Mouse (Mus musculus) lung, postnatal 0 days (tissue): ENCODE data around the gene Tmem210. TPM values are rescaled to one million over a fixed set of nuclear protein-coding genes. Genes with fewer than 3 reads are reported as not detected.
A peak's percentile ranks its signal among the peaks of the same experiment; 100 is the strongest.

Source experiments
- ATAC-seq: fragments of 200-750 bp; cut with Nextera tagmentation; 2 replicates; pipeline ENCODE4 v1.8.0; 2017; ENCODE audit warnings: moderate library complexity
- DNase-seq: peaks from one replicate; pipeline ENCODE4 v3.0.0-alpha.2; 2016; ENCODE audit warnings: low spot score
- H3K27ac ChIP-seq: fragments of 300-500 bp; sonication (generic); 2 replicates; pipeline ENCODE4 v1.5.1; 2014; ENCODE audit warnings: antibody characterized with exemption, mild to moderate bottlenecking, low read length, mixed read lengths
- H3K27me3 ChIP-seq: fragments of 300-500 bp; sonication (generic); replicated peaks from 2 replicates; pipeline ENCODE4 v1.6.1; 2014; ENCODE audit warnings: low read length, mixed read lengths; ENCODE audit not compliant: insufficient read depth
- H3K36me3 ChIP-seq: fragments of 300-500 bp; sonication (generic); 2 replicates; pipeline ENCODE4 v1.6.1; 2014; ENCODE audit warnings: low read length, mixed read lengths; ENCODE audit not compliant: insufficient read depth
- H3K4me1 ChIP-seq: fragments of 300-500 bp; sonication (generic); 2 replicates; pipeline ENCODE4 v1.6.1; 2014; ENCODE audit warnings: antibody characterized with exemption, low read depth, low read length, mixed read lengths; ENCODE audit not compliant: insufficient read depth
- H3K4me2 ChIP-seq: fragments of 300-500 bp; sonication (generic); replicated peaks from 2 replicates; pipeline ENCODE4 v1.6.1; 2014; ENCODE audit warnings: low read depth, mild to moderate bottlenecking, low read length, moderate library complexity, mixed read lengths
- H3K4me3 ChIP-seq: fragments of 300-500 bp; sonication (generic); 2 replicates; pipeline ENCODE4 v1.5.1; 2014; ENCODE audit warnings: low read depth, low read length
- H3K9ac ChIP-seq: fragments of 300-500 bp; sonication (generic); replicated peaks from 2 replicates; pipeline ENCODE4 v1.6.1; 2014; ENCODE audit warnings: low read depth, mild to moderate bottlenecking
- H3K9me3 ChIP-seq: fragments of 300-500 bp; sonication (generic); 2 replicates; pipeline ENCODE4 v1.6.1; 2016; ENCODE audit warnings: low read length, mixed read lengths
- CTCF ChIP-seq: IDR thresholded peaks from 2 replicates; pipeline ENCODE4 v1.5.1; 2016; ENCODE audit warnings: antibody characterized with exemption, mild to moderate bottlenecking
- EP300 ChIP-seq: IDR thresholded peaks from 2 replicates; pipeline ENCODE4 v1.6.1; 2016; ENCODE audit warnings: antibody characterized with exemption, mild to moderate bottlenecking, control low read depth
- WGBS: fragments of 180-500 bp; shearing (Covaris S2); extraction: QIAGEN DNeasy Blood & Tissue Kit; methylation state at CpG from one replicate; pipeline ENCODE4 v1.1.7; 2014; 5-methylcytosine and 5-hydroxymethylcytosine counted together
- polyA plus RNA-seq: library from polyadenylated mRNA; unstranded; fragments of >200 nt; fragmentation: Nextera tagmentation; extraction: Ambion mirVana; gene quantifications from 2 replicates; pipeline ENCODE4 v1.2.1, GENCODE M21; 2015

The Tmem210 gene
- polyA plus RNA-seq, 1 experiment from 2014 or later: not detected

DNA sequence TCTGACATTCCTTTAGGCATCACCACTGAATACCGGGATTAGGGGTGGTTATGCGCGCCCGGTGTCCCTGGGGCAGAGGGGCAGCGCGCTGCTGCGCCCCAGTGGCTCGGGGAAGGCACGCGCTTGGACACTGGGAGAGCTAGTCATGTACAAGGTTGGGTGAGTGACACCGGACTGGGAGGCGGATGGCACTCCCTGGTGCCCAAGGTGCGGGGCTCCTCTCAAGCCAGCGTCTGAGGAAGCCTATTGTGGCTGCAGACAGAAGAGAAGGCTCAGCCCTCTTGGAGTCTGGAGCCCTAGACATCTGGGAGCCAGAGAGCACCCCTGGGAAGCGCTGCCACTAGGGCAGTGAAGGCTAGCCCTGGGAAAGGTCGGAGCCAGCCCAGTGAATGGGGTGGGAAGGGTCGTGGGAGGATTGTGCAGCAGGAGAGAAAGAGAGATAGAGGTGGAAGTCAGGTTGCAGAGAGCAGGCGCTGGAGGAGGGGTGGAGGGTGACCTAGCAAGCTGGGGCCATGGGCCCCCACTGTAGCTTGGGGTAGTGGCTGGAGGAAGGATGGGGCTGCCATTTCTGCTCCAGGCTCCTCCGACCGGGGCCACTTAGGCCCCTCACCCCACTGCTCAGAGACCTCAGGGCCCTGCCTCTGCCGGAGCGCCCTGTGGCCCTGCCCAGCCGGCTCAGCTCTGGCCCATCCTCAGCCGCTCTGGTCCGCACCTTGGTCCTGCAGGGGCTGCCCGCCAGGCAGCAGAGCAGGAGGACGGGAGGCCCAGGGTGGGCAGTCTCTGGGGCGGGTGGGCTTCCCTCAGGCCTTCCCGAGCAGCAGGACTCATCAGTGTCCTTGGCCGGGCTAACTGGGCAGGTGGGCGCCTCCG, 3.5 kb downstream of the Tmem210 start:
- Histone ChIP-seq H3K4me3 (peak overlapping the region; percentile 38), H3K4me1 (peaks cover 19% of the 10 kb centered on the region), H3K27me3 (peaks cover 40% of the 10 kb centered on the region), H3K27ac (no peak overlapping the region), H3K9me3 (no peaks in the 10 kb centered on the region), H3K4me2 (peak overlapping the region; percentile 62), H3K9ac (no peak overlapping the region), H3K36me3 (no peaks in the 10 kb centered on the region)
- 10% methylated on average over 28 of the region's 32 CpGs for WGBS
- ATAC-seq (no peak), DNase-seq (no peak)
- TF ChIP-seq EP300: no peak
- TF ChIP-seq CTCF: no peak

DNA sequence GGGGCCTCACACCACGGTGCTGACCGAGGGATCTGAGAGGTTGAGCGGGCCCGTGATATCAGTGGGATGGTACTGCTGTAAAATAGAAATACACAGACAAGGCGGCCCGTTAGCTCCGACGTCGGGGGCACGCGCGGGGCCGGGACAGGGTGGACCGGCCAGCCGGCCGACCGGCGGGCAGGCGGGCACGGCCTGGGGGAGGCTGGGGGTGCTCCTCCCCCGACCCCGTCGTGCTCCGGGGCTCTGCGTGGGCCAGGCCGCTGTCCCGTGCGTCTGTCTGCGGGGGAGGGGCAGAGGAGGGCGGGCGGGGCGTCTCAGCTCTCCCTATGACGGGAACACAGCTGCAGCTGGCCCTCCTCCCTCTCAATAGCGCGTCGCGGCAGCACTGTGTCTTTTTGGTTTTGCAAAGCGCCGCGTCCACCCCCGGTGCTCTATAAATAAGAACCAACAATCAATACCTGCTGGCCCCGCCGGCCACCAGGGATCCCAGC, 4.2 kb downstream of the Tmem210 start:
- peak; percentile 43 for ATAC-seq
- no peak overlapping the region for H3K9ac ChIP-seq

DNA sequence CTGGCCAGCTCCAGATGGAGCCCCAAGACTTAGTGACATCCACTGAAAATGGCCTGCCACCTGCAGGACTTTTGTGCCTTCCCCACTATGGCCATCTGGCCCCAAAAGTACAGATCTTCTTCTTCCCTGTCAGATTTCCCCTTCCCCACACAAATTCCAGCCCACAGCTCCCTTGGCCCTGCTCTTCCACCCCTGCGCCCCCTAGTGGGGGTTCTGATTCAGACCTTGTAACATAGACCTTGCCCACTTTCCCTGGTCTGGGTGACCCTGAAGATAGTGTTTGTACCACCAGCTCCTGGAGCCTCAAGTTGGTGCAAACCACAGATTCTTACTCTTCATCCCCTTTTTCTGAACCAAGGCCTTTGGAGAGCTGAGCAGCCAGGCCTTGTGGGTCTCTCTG, 4.9 kb downstream of the Tmem210 start:
- Histone ChIP-seq H3K36me3 (no peaks in the 10 kb centered on the region), H3K9me3 (no peaks in the 10 kb centered on the region), H3K4me1 (peaks cover 10% of the 10 kb centered on the region), H3K9ac (no peak overlapping the region), H3K4me3 (no peak overlapping the region; the same call in 1 of the 2 replicates), H3K27ac (no peak overlapping the region), H3K27me3 (peaks cover 40% of the 10 kb centered on the region), H3K4me2 (peak overlapping the region; percentile 62)
- 0% methylated on average over 1 of the region's 1 CpGs for WGBS
- ATAC-seq (peak; percentile 55), DNase-seq (peak; percentile 78)
- TF ChIP-seq EP300 (no peak), CTCF (peak; percentile 93)

More for the DNA sequence above, 4.2 kb downstream of the Tmem210 start:
- Histone ChIP-seq H3K36me3 (no peaks in the 10 kb centered on the region), H3K27ac (no peak overlapping the region), H3K4me1 (peaks cover 14% of the 10 kb centered on the region), H3K4me2 (peak overlapping the region; percentile 62), H3K9me3 (no peaks in the 10 kb centered on the region), H3K27me3 (peaks cover 40% of the 10 kb centered on the region), H3K4me3 (peak overlapping the region; percentile 38)
- WGBS: 1% methylated on average over 31 of the region's 43 CpGs
- DNase-seq: peak; percentile 57
- TF ChIP-seq CTCF: no peak
- TF ChIP-seq EP300: no peak

DNA sequence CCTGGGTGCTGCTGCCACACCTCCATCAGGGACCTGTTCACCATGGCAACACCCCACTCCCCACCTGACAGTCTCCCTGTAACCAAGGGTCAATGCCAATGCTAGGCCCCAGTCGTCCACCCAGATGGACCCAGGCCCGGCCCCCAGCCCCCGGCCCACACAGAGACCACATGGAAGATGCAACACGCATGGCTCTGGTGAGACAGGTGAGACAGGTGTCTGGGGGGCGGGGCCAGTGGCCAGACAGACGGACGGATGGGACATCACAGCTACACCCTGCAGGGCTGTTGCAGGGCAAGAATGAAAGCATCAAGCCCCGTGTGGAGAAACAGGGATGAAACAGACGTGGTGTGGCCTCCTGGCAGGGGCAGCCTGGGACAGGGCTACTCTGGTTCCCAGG, 5.8 kb downstream of the Tmem210 start:
- WGBS: 67% methylated on average over 9 of the region's 9 CpGs
- Histone ChIP-seq H3K27me3 (peaks cover 39% of the 10 kb centered on the region), H3K9ac (no peak overlapping the region), H3K36me3 (no peaks in the 10 kb centered on the region), H3K9me3 (no peaks in the 10 kb centered on the region), H3K27ac (no peak overlapping the region), H3K4me1 (peaks cover 10% of the 10 kb centered on the region), H3K4me2 (no peak overlapping the region), H3K4me3 (no peak overlapping the region)
- DNase-seq: no peak
- no peak for ATAC-seq
- TF ChIP-seq EP300 (no peak), CTCF (no peak)

DNA sequence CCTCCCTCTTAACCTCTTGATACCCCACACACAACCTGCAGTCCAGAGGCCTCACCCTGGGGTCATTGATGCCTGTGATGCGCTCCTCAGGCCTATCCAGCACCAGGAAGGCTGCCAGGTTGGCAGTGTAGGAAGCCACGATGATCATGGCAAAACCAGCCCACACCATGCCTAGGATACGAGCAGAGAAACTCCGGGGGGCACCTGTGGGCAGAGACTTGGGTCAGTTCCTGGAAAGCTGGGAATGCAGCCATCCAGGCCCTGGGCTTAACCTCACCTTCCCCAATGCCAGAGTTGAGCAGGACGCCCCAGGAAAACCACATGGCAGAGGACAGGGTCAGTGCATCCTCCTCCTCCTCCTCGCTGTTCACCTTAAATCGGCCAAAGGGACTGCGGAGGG, 9.1 kb downstream of the Tmem210 start:
- no peaks in the 10 kb centered on the region for H3K9me3 ChIP-seq
- no peak overlapping the region for H3K9ac ChIP-seq
- no peak for DNase-seq
- peaks cover 5% of the 10 kb centered on the region for H3K4me1 ChIP-seq
- H3K4me2 ChIP-seq: no peak overlapping the region
- no peak overlapping the region for H3K27ac ChIP-seq
- no peak overlapping the region for H3K4me3 ChIP-seq
- TF ChIP-seq CTCF (no peak), EP300 (no peak)
- H3K27me3 ChIP-seq: peaks cover 6% of the 10 kb centered on the region; the same call in 1 of the 2 replicates
- no peaks in the 10 kb centered on the region for H3K36me3 ChIP-seq
- WGBS: 78% methylated on average over 8 of the region's 8 CpGs
- no peak for ATAC-seq

DNA sequence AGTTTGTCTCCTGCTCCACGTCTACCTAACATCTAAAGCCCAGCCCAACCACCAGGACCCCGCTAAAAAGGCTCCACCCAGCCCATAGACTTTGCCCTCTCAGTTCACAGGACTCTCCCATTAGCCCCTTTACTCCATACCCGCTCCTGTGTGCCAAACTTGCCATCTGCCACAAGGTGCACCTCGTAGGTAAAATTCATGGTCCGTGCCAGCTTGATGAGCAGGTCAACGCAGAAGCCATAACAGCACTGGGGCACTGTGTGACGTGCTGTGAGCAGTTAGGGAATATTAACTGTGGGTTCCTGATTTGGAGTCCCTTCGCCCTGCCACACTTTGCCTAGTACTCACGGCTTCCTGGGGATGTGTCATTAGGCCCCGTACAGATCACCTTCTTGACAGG, 10.1 kb downstream of the Tmem210 start:
- Histone ChIP-seq H3K9me3 (no peaks in the 10 kb centered on the region), H3K4me2 (no peak overlapping the region), H3K9ac (no peak overlapping the region), H3K27me3 (no peaks in the 10 kb centered on the region), H3K4me3 (no peak overlapping the region), H3K36me3 (no peaks in the 10 kb centered on the region), H3K4me1 (no peaks in the 10 kb centered on the region), H3K27ac (no peak overlapping the region)
- TF ChIP-seq EP300 (no peak), CTCF (no peak)
- DNase-seq (no peak), ATAC-seq (no peak)
- 72% methylated on average over 10 of the region's 10 CpGs for WGBS
